Mouse (Mus musculus) gonadal fat pad, adult 2 months (tissue): Measurements from ENCODE around the gene Bmp8a. TPM values are rescaled to one million over a fixed set of nuclear protein-coding genes. Genes with fewer than 3 reads are reported as not detected.
"Not testable (repeated sequence)": the region's sequence is repeated elsewhere in the genome, so short reads cannot be mapped to it uniquely, and the experiment has no call there.

Experiments
- DNase-seq: peaks from one replicate; pipeline ENCODE4 v3.0.0-alpha.2; 2012; ENCODE audit warnings: low read depth
- polyA plus RNA-seq: library from polyadenylated mRNA; depleted of rRNA; stranded (reverse); fragments of >200 nt; gene quantifications from 2 replicates; pipeline ENCODE4 v1.2.3, GENCODE M21; 2012; rRNA removed

Gene Bmp8a
- polyA plus RNA-seq, 1 experiment: 3.1 TPM

DNA sequence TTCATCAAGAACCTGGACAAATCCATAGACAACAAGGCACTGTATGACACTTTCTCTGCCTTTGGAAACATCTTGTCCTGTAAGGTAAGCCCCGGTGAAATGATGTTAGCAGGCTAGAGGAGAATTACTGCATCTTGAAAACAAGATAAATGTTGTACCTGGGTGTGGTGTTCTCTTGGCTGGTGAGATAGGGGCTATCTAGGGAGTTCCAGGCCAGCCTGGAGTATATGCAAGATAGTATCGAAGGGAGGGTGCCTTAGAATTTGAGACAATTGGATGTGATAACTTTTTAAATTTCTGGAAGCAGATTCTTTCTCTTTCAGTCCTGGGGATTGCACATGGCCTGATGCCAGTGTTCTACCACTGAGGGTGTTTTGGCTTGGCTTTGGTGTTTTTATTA lies 56.3 kb downstream of the Bmp8a start:
- DNase-seq: no peak

- DNase-seq: no peak
These were observed 58.1 kb downstream of the Bmp8a start for GRCm38 (mm10) chr4:123284731-123285624.

GRCm38 (mm10) chr4:123283675-123284064 lies 59.4 kb downstream of the Bmp8a start:
- not testable (repeated sequence) for DNase-seq

GRCm38 (mm10) chr4:123282915-123283674 lies 60.0 kb downstream of the Bmp8a start:
- DNase-seq: not testable (repeated sequence)

GRCm38 (mm10) chr4:123282500-123282899 lies 60.6 kb downstream of the Bmp8a start:
- no peak for DNase-seq

- DNase-seq: no peak
These were observed 62.9 kb downstream of the Bmp8a start for GRCm38 (mm10) chr4:123280117-123280516.

- no peak for DNase-seq
These were observed 72.0 kb downstream of the Bmp8a start for GRCm38 (mm10) chr4:123271063-123271462.

Other genes with a start within 250 kb of the Bmp8a start
- gene Bmp8b, start 238.1 kb downstream of the Bmp8a start, polyA plus RNA-seq: 0.13 and 0.20 TPM in 2 replicates
- 2.0 and 2.5 TPM in 2 replicates for gene Oxct2b, start 227.0 kb downstream of the Bmp8a start, polyA plus RNA-seq
- 13.5 and 15.4 TPM in 2 replicates for gene Ppie, start 203.3 kb downstream of the Bmp8a start, polyA plus RNA-seq
- gene Hpcal4, start 160.0 kb downstream of the Bmp8a start, polyA plus RNA-seq: 0.18 and 0.95 TPM in 2 replicates
- 0.23 and 0.31 TPM in 2 replicates for gene Nt5c1a, start 141.7 kb downstream of the Bmp8a start, polyA plus RNA-seq
- gene Heyl, start 109.7 kb downstream of the Bmp8a start, polyA plus RNA-seq: 7.3 and 8.5 TPM in 2 replicates
- 58.2 and 64.0 TPM in 2 replicates for gene Pabpc4, start 80.9 kb downstream of the Bmp8a start, polyA plus RNA-seq
- 1.5 and 2.1 TPM in 2 replicates for gene Oxct2a, start 19.6 kb downstream of the Bmp8a start, polyA plus RNA-seq